Mouse (Mus musculus) heart, adult 2 months (tissue): ENCODE measurements around the gene Tbc1d4.

Experiments
- CTCF ChIP-seq: fragments of 200-600 bp; IDR thresholded peaks from 2 replicates; pipeline ENCODE4 v1.8.1; 2022; ENCODE audit warnings: antibody characterized with exemption, mild to moderate bottlenecking, moderate library complexity
- EP300 ChIP-seq: fragments of 200-500 bp; IDR thresholded peaks from 2 replicates; pipeline ENCODE4 v1.6.1; 2011; ENCODE audit warnings: low read depth, low read length, control low read depth; ENCODE audit not compliant: insufficient read depth
- POLR2A ChIP-seq: fragments of 200-500 bp; IDR thresholded peaks from 2 replicates; pipeline ENCODE4 v1.6.1; 2011; ENCODE audit warnings: mild to moderate bottlenecking, low read depth, low read length, control low read depth; ENCODE audit not compliant: insufficient read depth

DNA sequence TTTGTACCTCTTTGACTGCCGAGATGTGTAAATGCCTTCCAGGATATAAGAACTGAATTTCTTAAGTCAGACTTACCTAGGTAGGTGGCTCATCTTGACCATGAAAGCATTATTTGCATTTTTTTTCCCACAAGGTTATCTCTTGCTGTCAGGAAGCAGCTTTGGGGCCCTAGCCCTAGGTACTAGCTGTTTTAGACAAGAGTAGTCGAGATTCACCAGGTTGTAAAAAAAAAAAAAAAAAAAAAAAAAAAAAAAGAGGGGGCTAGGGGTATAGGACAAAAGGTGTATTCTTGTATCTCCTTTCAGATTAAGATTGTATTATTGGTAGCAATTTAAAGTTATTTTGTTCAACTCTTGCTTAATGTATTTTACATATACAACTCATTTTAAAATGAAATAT lies 21.6 kb upstream of the Tbc1d4 start:
- TF ChIP-seq CTCF (no peak), EP300 (no peak), POLR2A (no peak)
